Mouse (Mus musculus) midbrain, embryonic 10.5 days (tissue): ENCODE results near the gene Epha10. TPM values are rescaled to one million over a fixed set of nuclear protein-coding genes. Genes with fewer than 3 reads are reported as not detected.
"Not testable (repeated sequence)": the region's sequence is repeated elsewhere in the genome, so short reads cannot be mapped to it uniquely, and the experiment has no call there.

Source experiments
- DNase-seq: peaks from one replicate; pipeline ENCODE4 v3.0.0-alpha.2; 2017; ENCODE audit warnings: low spot score
- H3K27ac ChIP-seq: fragments of 300-500 bp; sonication (generic); replicated peaks from 2 replicates; pipeline ENCODE4 v1.5.1; 2016; ENCODE audit warnings: mild to moderate bottlenecking
- H3K27me3 ChIP-seq: fragments of 300-500 bp; sonication (generic); 2 replicates; pipeline ENCODE4 v1.6.1; 2016; ENCODE audit warnings: low read depth, mild to moderate bottlenecking; ENCODE audit not compliant: poor library complexity, severe bottlenecking
- H3K36me3 ChIP-seq: fragments of 300-500 bp; sonication (generic); 2 replicates; pipeline ENCODE4 v1.6.1; 2016; ENCODE audit warnings: mild to moderate bottlenecking, moderate library complexity
- H3K4me1 ChIP-seq: fragments of 300-500 bp; sonication (generic); 2 replicates; pipeline ENCODE4 v1.6.1; 2016
- H3K4me3 ChIP-seq: fragments of 300-500 bp; sonication (generic); 2 replicates; pipeline ENCODE4 v1.5.1; 2016; ENCODE audit warnings: mild to moderate bottlenecking, moderate library complexity
- H3K9me3 ChIP-seq: fragments of 300-500 bp; sonication (generic); replicated peaks from 2 replicates; pipeline ENCODE4 v1.6.1; 2016; ENCODE audit warnings: mild to moderate bottlenecking
- whole genome bisulfite sequencing: fragments of 180-500 bp; shearing (Covaris S2); methylation state at CpG from one replicate; pipeline ENCODE4 v1.1.7; 2016; 5-methylcytosine and 5-hydroxymethylcytosine counted together
- polyA plus RNA-seq: library from polyadenylated mRNA; unstranded; fragments of >200 nt; fragmentation: Nextera tagmentation; extraction: Ambion mirVana; gene quantifications from 2 replicates; pipeline ENCODE4 v1.2.1, GENCODE M21; 2016

Epha10 gene
- polyA plus RNA-seq, 1 experiment from 2014 or later, result 5.1 TPM

DNA sequence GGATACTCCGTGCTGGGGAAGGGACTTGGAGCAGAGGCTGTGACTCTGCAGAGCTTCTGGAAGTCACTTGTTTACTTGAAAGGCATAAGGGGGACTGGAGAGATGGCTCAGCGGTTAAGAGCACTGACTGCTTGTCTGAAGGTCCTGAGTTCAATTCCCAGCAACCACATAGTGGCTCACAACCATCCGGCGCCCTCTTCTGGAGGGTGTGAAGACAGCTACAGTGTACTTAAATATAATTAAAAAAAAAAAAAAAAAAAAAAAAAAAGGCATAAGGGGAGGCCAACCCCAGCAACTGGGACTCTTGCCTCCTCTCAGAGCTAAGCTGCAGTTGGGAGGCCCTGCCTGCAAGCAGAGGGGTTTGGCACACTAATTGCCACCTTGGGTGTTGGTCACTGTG, 24.7 kb downstream of the Epha10 start:
- Histone ChIP-seq H3K4me1 (peaks cover 53% of the 10 kb centered on the region), H3K36me3 (peaks cover 5% of the 10 kb centered on the region; the same call in 1 of the 2 replicates), H3K4me3 (no peak overlapping the region), H3K27ac (peak overlapping the region; percentile 92), H3K9me3 (no peaks in the 10 kb centered on the region), H3K27me3 (peaks cover 25% of the 10 kb centered on the region; the same call in 1 of the 2 replicates)
- 64% methylated on average over 4 of the region's 4 CpGs for WGBS
- DNase-seq, result no peak

DNA sequence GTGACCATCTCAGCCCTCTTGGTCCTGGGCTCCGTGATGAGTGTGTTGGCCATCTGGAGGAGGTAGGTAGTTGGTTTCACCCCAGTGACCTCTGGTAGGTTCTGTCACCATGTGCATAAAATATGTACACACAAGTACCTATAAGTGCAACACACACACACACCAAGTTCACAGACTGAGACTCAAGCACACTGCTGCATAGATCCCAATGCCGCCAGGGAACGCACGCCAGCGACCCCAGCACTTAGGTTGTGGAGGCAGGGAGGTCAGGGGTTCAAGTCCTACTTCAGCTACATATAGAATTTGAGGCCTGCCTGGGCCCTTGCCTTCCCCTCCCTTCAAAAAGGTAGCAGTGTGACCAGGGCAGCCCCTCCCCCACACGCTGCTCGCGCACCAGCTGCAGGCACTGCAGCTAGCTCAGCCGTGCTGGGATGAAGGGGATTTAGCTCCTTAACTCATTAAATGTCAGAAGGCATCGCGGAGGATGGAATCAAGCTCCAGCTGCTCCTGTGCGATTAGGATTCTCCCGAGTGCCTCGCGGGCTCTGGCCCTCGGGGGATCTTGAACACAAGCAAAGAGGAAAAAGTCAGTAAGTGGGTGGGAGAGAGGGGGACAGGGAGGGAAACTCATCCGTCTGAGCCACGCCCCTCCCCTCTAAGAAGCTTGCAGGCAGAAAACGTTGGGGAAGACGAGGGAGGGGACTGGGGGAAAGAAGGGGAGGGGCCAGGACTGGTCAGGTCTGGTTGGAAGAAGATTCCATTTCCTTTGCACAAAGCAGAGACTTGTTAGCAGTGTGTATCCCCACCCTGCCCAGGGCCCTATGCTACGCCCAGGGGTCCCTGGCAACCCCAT, 25.5 kb downstream of the Epha10 start:
- H3K36me3 ChIP-seq, result peaks cover 5% of the 10 kb centered on the region; the same call in 1 of the 2 replicates
- peaks cover 52% of the 10 kb centered on the region for H3K4me1 ChIP-seq
- peak overlapping the region; percentile 92 for H3K27ac ChIP-seq
- H3K4me3 ChIP-seq, result peak overlapping the region; percentile 44
- no peaks in the 10 kb centered on the region for H3K9me3 ChIP-seq
- peak; percentile 88 for DNase-seq
- 4% methylated on average over 21 of the region's 21 CpGs for WGBS
- peaks cover 25% of the 10 kb centered on the region; the same call in 1 of the 2 replicates for H3K27me3 ChIP-seq

GRCm38 (mm10) chr4:124928102-124928501, 47.4 kb downstream of the Epha10 start:
- Histone ChIP-seq H3K27me3 (no peaks in the 10 kb centered on the region), H3K27ac (no peak overlapping the region), H3K4me3 (no peak overlapping the region), H3K36me3 (peaks cover 84% of the 10 kb centered on the region), H3K9me3 (no peaks in the 10 kb centered on the region), H3K4me1 (no peaks in the 10 kb centered on the region)
- DNase-seq, result no peak
- WGBS, result 96% methylated on average over 5 of the region's 5 CpGs

- peaks cover 39% of the 10 kb centered on the region for H3K36me3 ChIP-seq
- peaks cover 34% of the 10 kb centered on the region for H3K4me1 ChIP-seq
- no peaks in the 10 kb centered on the region for H3K27me3 ChIP-seq
- peak within 1 kb of the TSS; percentile 92 for H3K27ac ChIP-seq
- DNase-seq, result peak; percentile 93
- peak within 1 kb of the TSS; percentile 97 for H3K4me3 ChIP-seq
- H3K9me3 ChIP-seq, result no peaks in the 10 kb centered on the region
- WGBS, result under 1% methylated on average over 52 of the region's 52 CpGs
Measured at GRCm38 (mm10) chr4:124936613-124937471, 56.1 kb downstream of the Epha10 start, which contains the start of gene 9930104L06Rik. TSS of gene 9930104L06Rik (plus strand) at chr4:124937048.

GRCm38 (mm10) chr4:124939211-124939610, 58.5 kb downstream of the Epha10 start, which contains the start of gene Cdca8:
TSS of gene Cdca8 (minus strand) at chr4:124939311.
- not testable (repeated sequence) for H3K27me3 ChIP-seq, H3K9me3 ChIP-seq, H3K27ac ChIP-seq, DNase-seq
- H3K36me3 ChIP-seq, result peaks cover 57% of the 10 kb centered on the region
- peaks cover 34% of the 10 kb centered on the region for H3K4me1 ChIP-seq
- 97% methylated on average over 4 of the region's 4 CpGs for WGBS
- peak within 1 kb of the TSS; percentile 23; the same call in 1 of the 2 replicates for H3K4me3 ChIP-seq

DNA sequence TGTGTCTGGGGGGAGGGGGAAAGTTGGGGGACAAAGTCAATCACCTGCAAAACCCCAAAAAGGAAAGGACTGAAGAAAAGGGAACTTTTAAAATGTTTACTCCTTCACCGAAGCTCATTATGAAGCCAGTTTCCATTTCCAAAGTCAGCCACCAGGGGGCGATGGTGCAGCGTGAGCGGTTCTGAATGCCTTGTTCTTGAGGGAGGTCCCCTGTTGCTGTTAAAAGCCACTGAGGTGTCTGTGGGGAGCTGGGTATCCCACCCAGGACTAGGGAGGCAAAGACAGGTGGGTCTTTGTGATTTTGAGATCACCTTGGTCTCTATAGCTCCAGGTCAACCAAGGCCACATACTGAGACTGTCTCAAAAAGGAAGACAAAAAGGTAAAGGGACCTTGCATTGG, 62.3 kb downstream of the Epha10 start:
- peaks cover 51% of the 10 kb centered on the region for H3K36me3 ChIP-seq
- WGBS, result 16% methylated on average over 4 of the region's 4 CpGs
- no peak overlapping the region for H3K27ac ChIP-seq
- no peaks in the 10 kb centered on the region for H3K9me3 ChIP-seq
- peaks cover 9% of the 10 kb centered on the region for H3K4me1 ChIP-seq
- no peaks in the 10 kb centered on the region for H3K27me3 ChIP-seq
- H3K4me3 ChIP-seq, result no peak overlapping the region
- peak; percentile 85 for DNase-seq

DNA sequence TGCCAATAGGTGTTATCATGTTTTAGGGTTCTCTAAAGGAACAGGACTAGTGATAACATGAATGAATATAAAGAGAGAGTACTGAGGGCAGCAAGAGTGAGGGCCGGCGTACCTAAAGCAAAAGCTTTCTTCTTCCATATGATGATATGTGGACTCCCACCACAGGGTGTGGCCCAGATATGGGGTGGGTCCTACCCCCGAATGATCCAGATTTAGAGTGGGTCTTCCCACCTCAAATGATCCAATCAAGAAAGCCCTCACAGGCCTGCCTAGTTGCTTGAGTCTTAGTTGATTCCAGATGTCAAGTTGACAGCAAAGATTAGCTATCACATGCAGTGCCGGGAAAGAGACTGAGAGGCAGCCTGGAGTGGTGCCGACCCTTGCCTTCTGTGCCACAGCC, 63.1 kb downstream of the Epha10 start:
- peaks cover 4% of the 10 kb centered on the region for H3K4me1 ChIP-seq
- no peak for DNase-seq

GRCm38 (mm10) chr4:124944961-124945360, 64.3 kb downstream of the Epha10 start:
- WGBS, result 62% methylated on average over 2 of the region's 2 CpGs
- no peak overlapping the region for H3K27ac ChIP-seq
- no peak for DNase-seq

More for the DNA sequence above, 63.1 kb downstream of the Epha10 start:
- Histone ChIP-seq H3K4me3 (no peak overlapping the region), H3K27me3 (no peaks in the 10 kb centered on the region), H3K36me3 (peaks cover 45% of the 10 kb centered on the region), H3K9me3 (no peaks in the 10 kb centered on the region), H3K27ac (no peak overlapping the region)
- 87% methylated on average over 5 of the region's 5 CpGs for WGBS

GRCm38 (mm10) chr4:124949488-124949887, 68.8 kb downstream of the Epha10 start:
- no peak overlapping the region for H3K27ac ChIP-seq
- H3K9me3 ChIP-seq, result no peaks in the 10 kb centered on the region
- H3K4me1 ChIP-seq, result no peaks in the 10 kb centered on the region
- no peaks in the 10 kb centered on the region for H3K36me3 ChIP-seq
- H3K4me3 ChIP-seq, result no peak overlapping the region
- no peak for DNase-seq
- H3K27me3 ChIP-seq, result no peaks in the 10 kb centered on the region
- WGBS, result 85% methylated on average over 3 of the region's 3 CpGs

More at GRCm38 (mm10) chr4:124944961-124945360, 64.3 kb downstream of the Epha10 start:
- Histone ChIP-seq H3K36me3 (peaks cover 35% of the 10 kb centered on the region), H3K4me3 (no peak overlapping the region), H3K27me3 (no peaks in the 10 kb centered on the region), H3K9me3 (no peaks in the 10 kb centered on the region), H3K4me1 (peaks cover 4% of the 10 kb centered on the region)

DNA sequence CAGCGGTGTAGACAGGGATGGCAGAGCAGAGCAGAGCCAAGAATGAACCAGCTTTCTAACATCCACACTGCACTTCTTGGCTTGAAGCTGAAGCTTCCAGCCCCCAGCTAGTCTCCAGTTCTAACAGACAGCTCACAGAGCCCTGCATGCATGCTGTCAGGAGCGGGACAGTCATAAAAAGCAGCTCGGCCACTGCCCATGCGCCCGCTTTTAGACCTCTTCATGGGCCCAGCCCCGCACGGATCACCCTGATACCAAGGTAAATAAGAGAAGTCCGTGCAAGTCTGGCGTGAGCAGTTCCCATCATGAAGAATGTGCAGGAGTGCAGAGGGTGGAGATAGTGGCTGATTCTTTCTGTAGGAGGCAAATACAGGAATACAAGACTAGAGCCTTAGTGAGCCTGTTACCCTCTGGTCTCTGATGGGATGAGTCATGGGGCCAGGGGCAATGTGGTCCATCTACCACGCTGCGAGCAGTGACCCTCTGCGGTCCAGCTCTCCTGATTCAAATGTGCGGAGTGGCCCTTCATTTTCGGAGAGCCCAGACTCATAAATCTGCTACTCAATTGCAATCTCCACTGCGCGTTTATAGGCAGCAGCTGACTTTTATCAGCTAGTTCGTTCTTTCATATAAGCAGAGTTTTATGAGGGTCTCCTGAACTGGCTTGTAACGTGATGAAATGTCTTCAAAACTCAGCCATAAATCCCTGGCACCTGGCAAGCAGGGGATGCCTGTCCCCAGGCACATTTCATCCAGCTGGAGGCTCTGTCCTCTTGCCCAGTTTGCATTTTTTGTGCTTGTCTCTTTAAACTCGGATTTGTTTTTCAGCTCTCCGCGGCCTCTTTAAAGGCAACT, 69.7 kb downstream of the Epha10 start:
- DNase-seq, result no peak
- Histone ChIP-seq H3K4me3 (no peak overlapping the region), H3K4me1 (no peaks in the 10 kb centered on the region), H3K36me3 (no peaks in the 10 kb centered on the region), H3K27ac (no peak overlapping the region), H3K9me3 (no peaks in the 10 kb centered on the region), H3K27me3 (no peaks in the 10 kb centered on the region)
- 89% methylated on average over 21 of the region's 21 CpGs for WGBS

DNA sequence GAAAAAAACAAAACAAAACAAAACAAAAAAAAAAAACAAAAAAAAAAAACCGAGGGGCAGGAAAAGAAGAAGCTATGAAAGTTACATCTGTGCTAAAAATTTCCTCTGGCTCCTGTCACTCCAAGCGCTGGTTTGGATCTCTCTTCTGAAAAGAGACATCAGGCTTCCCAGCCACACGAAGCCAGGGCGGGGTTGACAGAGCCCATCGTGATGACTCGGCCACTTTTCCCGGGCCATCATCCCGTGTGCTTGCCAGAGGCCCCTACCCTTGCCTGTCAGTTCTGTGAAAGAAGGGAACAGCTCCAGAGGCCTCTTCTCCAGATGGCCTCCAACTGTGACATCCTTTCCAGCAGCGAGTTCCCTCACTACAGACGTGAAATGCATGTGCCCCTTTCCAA, 70.3 kb downstream of the Epha10 start:
- no peaks in the 10 kb centered on the region for H3K36me3 ChIP-seq
- H3K27ac ChIP-seq, result no peak overlapping the region
- no peaks in the 10 kb centered on the region for H3K4me1 ChIP-seq
- no peaks in the 10 kb centered on the region for H3K27me3 ChIP-seq
- H3K4me3 ChIP-seq, result no peak overlapping the region
- WGBS, result 59% methylated on average over 10 of the region's 10 CpGs
- no peaks in the 10 kb centered on the region for H3K9me3 ChIP-seq
- DNase-seq, result no peak

- Histone ChIP-seq H3K36me3 (no peaks in the 10 kb centered on the region), H3K4me1 (no peaks in the 10 kb centered on the region), H3K27ac (no peak overlapping the region), H3K9me3 (no peaks in the 10 kb centered on the region), H3K4me3 (no peak overlapping the region), H3K27me3 (no peaks in the 10 kb centered on the region)
- no peak for DNase-seq
- WGBS, result 79% methylated on average over 4 of the region's 4 CpGs
Measured at GRCm38 (mm10) chr4:124953546-124953945, 72.8 kb downstream of the Epha10 start.
